Mouse (Mus musculus): ENCODE measurements at regions not wholly inside any gene's neighbourhood (a gene's known extent, or its start where the extent isn't known, plus 50 kb on each side); places are given as distances from the start of the nearest gene placed in this dataset.

DNA sequence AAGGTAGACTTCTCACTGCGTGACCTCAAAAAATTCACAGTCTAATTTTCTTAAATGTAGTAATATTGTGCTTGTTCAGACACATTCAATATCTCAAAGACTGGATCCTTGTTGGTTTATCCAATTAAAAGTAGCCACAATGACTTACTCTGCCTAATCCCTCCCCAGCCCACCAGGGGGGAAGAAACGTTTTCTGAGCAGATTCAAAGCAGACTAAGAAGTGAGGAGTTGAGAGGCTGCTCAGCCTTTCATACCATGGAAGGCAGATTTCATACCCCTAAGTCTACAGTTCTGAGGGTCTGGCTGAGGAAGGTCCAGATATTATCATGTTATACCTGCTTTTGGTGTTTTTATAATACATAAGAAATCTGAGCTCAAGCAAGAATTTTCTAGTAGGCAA is 604.7 kb downstream of the Rps29 start:
- DNase-seq, result no peak

GRCm38 (mm10) chr12:68541811-68542210 is 617.2 kb downstream of the Rps29 start:
- no peak for DNase-seq

- DNase-seq, result peak; percentile 16
These were observed 658.2 kb downstream of the Rps29 start for GRCm38 (mm10) chr12:68500794-68501193.

GRCm38 (mm10) chr12:68463032-68463431 is 696.0 kb downstream of the Rps29 start:
- DNase-seq, result peak; percentile 49

DNA sequence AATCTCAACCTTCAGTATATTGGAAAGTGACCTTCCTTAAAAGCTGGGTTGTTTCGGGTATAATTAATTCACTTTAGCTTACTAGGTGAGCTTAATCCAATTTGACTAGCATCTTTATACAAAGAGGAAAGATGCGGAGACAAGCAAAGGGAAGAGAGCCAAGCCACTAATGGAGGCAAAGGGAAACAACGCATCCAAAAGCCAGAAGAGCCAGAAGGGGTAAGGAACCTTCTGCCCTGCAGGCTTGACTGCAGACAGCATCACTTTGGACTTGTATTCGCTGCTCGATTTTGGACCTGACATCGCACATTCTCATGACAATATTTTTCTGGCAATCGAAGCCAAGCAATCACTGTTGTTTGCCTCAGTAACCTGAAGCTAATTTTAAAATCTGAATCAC is 700.8 kb downstream of the Rps29 start:
- DNase-seq, result no peak

DNA sequence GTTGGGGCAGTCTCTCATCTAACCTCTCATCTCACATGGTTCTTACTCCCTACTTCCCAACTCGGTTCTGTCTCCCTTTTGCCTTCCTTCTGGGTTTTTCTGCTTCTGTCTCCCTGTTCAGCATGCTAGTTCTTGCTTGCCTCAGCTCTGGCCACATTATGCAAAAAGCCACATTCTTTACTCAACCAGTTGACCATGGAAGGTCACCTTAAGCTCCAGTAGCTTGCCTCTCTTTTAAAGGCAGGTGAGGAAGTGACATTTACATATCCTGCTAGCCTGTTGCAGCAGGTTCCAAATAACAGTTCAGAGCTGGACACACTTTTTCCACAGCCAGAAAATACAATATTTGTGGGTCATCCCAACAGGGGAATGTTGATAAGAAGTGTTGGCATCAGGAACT is 732.4 kb downstream of the Rps29 start:
- DNase-seq, result no peak

DNA sequence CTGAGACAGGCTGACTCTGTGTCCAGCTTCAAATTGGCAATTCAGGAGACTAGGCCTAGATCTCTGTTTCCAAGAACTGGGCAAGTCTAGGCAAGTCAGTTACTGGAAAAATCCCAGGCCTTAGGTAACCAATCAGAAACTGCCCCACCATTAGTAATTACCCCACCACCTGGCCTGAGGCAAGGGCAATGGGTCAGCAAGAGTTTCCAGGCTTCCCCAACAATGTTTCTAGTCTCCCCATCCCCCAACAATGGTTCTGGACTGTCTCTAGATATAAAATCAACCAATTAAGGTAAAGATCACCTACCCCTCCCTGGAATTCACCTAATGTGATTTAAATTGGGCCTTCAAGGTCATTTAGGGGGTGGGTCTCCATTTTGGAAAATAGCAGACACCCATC is 734.0 kb downstream of the Rps29 start:
- DNase-seq, result no peak
